Mouse (Mus musculus) Patski (cell line): ENCODE data around the gene Khdrbs2. TPM values are rescaled to one million over a fixed set of nuclear protein-coding genes. Genes with fewer than 3 reads are reported as not detected.
A peak's percentile ranks its signal among the peaks of the same experiment; 100 is the strongest.

Experiments used
- ATAC-seq: fragments of 100-300 bp; one replicate; pipeline ENCODE4 v1.8.0; 2021
- CTCF ChIA-PET: fragments of 350-600 bp; sonication (Branson Sonifier 250); formaldehyde crosslinking; loops from one replicate; lab custom pipeline; 2022; ENCODE audit warnings: inconsistent platforms; lab: Charles Lee
- POLR2A ChIA-PET: fragments of 350-600 bp; sonication (Branson Sonifier 250); formaldehyde crosslinking; loops from one replicate; lab custom pipeline; 2022; ENCODE audit warnings: antibody characterized with exemption, inconsistent platforms; lab: Charles Lee
- DNase-seq: peaks from one replicate; pipeline ENCODE4 v3.0.0-alpha.2; 2011; ENCODE audit warnings: low read depth, low spot score
- H3K27me3 ChIP-seq: fragments of 371-371 bp; one replicate; pipeline ENCODE4 v1.5.1; 2021
- CTCF ChIP-seq: fragments of 100-300 bp; IDR thresholded peaks from one replicate; pipeline ENCODE4 v1.5.1; 2021
- in situ Hi-C: fragments of 300-500 bp; cut with MboI; formaldehyde crosslinking; loops from 3 replicates; pipeline ENCODE4 v1.11.1; 2018; ENCODE audit warnings: low pct_unique_long_range_greater_than_20kb, mixed read lengths
- polyA plus RNA-seq: library from polyadenylated mRNA; unstranded; gene quantifications from one replicate; pipeline ENCODE4 v1.2.3, GENCODE M21; 2021

The Khdrbs2 gene
- polyA plus RNA-seq = 0.01 TPM

GRCm38 (mm10) chr1:32172506-32173239 is at the start of gene Khdrbs2:
Khdrbs2 (plus strand) TSS chr1:32172714.
- ChIA-PET POLR2A (no interaction called here), CTCF (no interaction called here)
- DNase-seq = no peak
- ATAC-seq = peak; percentile 21
- peaks cover 10% of the 10 kb centered on the region for H3K27me3 ChIP-seq
- in situ Hi-C loops = no loop called here
- no peak for TF ChIP-seq CTCF

GRCm38 (mm10) chr1:32174566-32174965 is 2.1 kb downstream of the Khdrbs2 start:
- TF ChIP-seq CTCF = no peak
- no peak for ATAC-seq
- peaks cover 15% of the 10 kb centered on the region for H3K27me3 ChIP-seq
- no peak for DNase-seq
- CTCF ChIA-PET = interaction anchor here (1.4 kb wide), 1 partner anchor 22 kb away, joined by 4 read pairs; no protein-coding TSS in a partner anchor
- POLR2A ChIA-PET = no interaction called here
- in situ Hi-C loops = no loop called here

- POLR2A ChIA-PET = interaction anchor here (0.6 kb wide), 1 partner anchor 1040 kb away, joined by 3 read pairs; no protein-coding TSS in a partner anchor
- TF ChIP-seq CTCF = no peak
- in situ Hi-C loops = loop anchor here (25.0 kb wide), 1 partner anchor 1438 kb away; no protein-coding TSS in a partner anchor
- CTCF ChIA-PET = interaction anchor here (1.1 kb wide), 1 partner anchor 12 kb away, joined by 3 read pairs; no protein-coding TSS in a partner anchor
- H3K27me3 ChIP-seq = no peaks in the 10 kb centered on the region
- ATAC-seq (no peak), DNase-seq (no peak)
Measured at GRCm38 (mm10) chr1:32199664-32200260, 27.2 kb downstream of the Khdrbs2 start.

- ATAC-seq (no peak), DNase-seq (no peak)
- POLR2A ChIA-PET = no interaction called here
Measured at GRCm38 (mm10) chr1:32248443-32248842, 75.9 kb downstream of the Khdrbs2 start.

GRCm38 (mm10) chr1:32249602-32250001 is 77.1 kb downstream of the Khdrbs2 start:
- POLR2A ChIA-PET = no interaction called here
- no peaks in the 10 kb centered on the region for H3K27me3 ChIP-seq
- ATAC-seq (no peak), DNase-seq (no peak)
- CTCF ChIA-PET = no interaction called here
- in situ Hi-C loops = no loop called here
- no peak for TF ChIP-seq CTCF

More at GRCm38 (mm10) chr1:32248443-32248842, 75.9 kb downstream of the Khdrbs2 start:
- TF ChIP-seq CTCF = no peak
- in situ Hi-C loops = no loop called here
- CTCF ChIA-PET = no interaction called here
- no peaks in the 10 kb centered on the region for H3K27me3 ChIP-seq

GRCm38 (mm10) chr1:32250337-32250736 is 77.8 kb downstream of the Khdrbs2 start:
- POLR2A ChIA-PET = no interaction called here
- CTCF ChIA-PET = no interaction called here
- no peaks in the 10 kb centered on the region for H3K27me3 ChIP-seq
- in situ Hi-C loops = no loop called here
- ATAC-seq = no peak
- TF ChIP-seq CTCF = no peak
- DNase-seq = no peak

GRCm38 (mm10) chr1:32258942-32259341 is 86.4 kb downstream of the Khdrbs2 start:
- CTCF ChIA-PET = no interaction called here
- DNase-seq (no peak), ATAC-seq (no peak)
- no peaks in the 10 kb centered on the region for H3K27me3 ChIP-seq
- POLR2A ChIA-PET = no interaction called here
- in situ Hi-C loops = no loop called here
- no peak for TF ChIP-seq CTCF

GRCm38 (mm10) chr1:32270519-32270918 is 98.0 kb downstream of the Khdrbs2 start:
- TF ChIP-seq CTCF = no peak
- no peak for DNase-seq
- ATAC-seq = no peak
- H3K27me3 ChIP-seq = no peaks in the 10 kb centered on the region
- CTCF ChIA-PET = no interaction called here
- POLR2A ChIA-PET = no interaction called here
- in situ Hi-C loops = no loop called here

- no peak for TF ChIP-seq CTCF
- no peak for ATAC-seq
- H3K27me3 ChIP-seq = no peaks in the 10 kb centered on the region
- no peak for DNase-seq
- CTCF ChIA-PET = no interaction called here
- in situ Hi-C loops = no loop called here
- POLR2A ChIA-PET = no interaction called here
Measured at GRCm38 (mm10) chr1:32294702-32295101, 122.2 kb downstream of the Khdrbs2 start.

- ATAC-seq (no peak), DNase-seq (no peak)
- no peak for TF ChIP-seq CTCF
- in situ Hi-C loops = no loop called here
- POLR2A ChIA-PET = no interaction called here
- peaks cover 3% of the 10 kb centered on the region for H3K27me3 ChIP-seq
- CTCF ChIA-PET = no interaction called here
Measured at GRCm38 (mm10) chr1:32301391-32301790, 128.9 kb downstream of the Khdrbs2 start.

- TF ChIP-seq CTCF = no peak
- ChIA-PET POLR2A (no interaction called here), CTCF (no interaction called here)
- in situ Hi-C loops = no loop called here
- DNase-seq = no peak
- no peak for ATAC-seq
- no peaks in the 10 kb centered on the region for H3K27me3 ChIP-seq
Measured at GRCm38 (mm10) chr1:32309074-32309473, 136.6 kb downstream of the Khdrbs2 start.
